Mouse (Mus musculus): ENCODE measurements around the gene Gm20388.
A peak's percentile ranks its signal among the peaks of the same experiment; 100 is the strongest.

Gm20388 gene

DNA sequence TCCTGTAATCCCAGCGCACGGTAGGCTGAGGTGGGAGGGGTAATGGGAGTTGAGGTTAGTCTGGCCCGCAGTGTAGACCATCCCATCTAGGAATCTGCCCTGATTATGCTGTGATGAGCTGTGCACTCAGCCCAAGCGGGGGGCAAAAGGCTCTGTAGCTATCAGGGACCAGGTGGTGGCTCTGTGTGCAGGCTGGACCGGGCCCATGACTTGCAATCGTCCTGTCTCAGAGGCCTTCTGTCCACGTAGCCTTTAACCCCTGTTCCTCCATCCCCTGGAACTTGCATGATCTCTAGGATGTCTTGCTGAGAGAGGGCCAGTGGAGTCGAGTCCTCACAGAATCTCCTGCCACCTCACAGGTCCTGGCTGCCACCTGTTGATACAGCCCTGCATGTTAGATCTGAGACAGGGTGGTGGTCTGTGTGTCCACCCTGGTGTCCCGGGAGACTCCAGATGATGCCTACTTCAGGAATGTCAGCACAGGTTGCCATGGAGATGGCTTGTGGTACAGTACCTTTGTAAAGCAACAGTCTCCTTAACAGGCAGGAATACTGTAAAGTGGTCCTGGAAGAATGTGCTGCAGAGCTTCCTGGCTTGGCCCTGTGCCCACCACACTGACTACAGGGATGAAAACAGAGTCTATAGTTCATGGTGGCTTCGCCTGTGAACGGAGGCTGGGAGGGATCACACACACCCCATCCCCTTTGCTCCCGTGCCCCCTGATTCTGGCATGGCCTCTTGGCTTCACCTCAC, 4372.4 kb downstream of the Gm20388 start:
- no peak for DNase-seq (ENCODE audit: low spot score in 2 of 2)

DNA sequence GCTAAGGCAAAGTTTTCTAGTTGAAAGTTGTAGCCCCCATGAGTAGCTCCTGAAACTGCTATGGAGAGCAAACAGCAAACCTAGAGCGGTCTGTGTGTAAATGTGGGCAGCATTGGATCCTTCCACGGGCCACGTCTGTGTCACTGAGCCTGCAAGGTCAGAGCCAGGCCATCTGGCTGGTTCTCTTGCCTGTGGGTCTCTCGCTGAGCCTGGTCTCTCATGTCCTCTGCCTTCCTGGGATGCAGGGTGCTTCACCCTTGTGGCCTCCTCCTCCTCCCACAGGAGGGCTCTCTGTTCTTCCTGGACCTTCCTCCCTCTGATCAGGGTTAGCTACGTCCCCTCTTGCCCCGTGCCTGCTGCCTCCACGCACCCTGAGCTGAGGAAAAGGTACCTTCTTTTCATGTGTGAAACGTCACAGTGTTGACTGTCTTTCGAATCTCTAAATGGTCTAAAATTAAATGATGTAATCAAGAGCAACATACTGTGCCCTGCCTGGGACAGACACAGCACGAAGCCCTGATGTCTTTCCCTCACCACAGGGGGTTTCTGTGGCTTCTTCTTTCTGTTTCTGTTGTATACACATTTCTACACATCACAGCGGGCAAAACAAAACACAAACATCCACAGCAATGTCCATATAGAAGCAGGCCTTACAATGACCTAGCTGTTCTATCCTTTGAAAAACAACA, 4373.1 kb downstream of the Gm20388 start:
- no peak for DNase-seq (ENCODE audit: low spot score in 2 of 2)

- no peak for DNase-seq (ENCODE audit: low spot score in 2 of 2)
These were observed 4373.7 kb downstream of the Gm20388 start for GRCm38 (mm10) chr8:124284333-124284711.

- DNase-seq (ENCODE audit: low spot score in 2 of 2), result peak; percentile 48 to 54
These were observed 4374.4 kb downstream of the Gm20388 start for GRCm38 (mm10) chr8:124284984-124285576.

GRCm38 (mm10) chr8:124286461-124287124, 4376.0 kb downstream of the Gm20388 start:
- no peak for DNase-seq (ENCODE audit: low spot score in 2 of 2)

DNA sequence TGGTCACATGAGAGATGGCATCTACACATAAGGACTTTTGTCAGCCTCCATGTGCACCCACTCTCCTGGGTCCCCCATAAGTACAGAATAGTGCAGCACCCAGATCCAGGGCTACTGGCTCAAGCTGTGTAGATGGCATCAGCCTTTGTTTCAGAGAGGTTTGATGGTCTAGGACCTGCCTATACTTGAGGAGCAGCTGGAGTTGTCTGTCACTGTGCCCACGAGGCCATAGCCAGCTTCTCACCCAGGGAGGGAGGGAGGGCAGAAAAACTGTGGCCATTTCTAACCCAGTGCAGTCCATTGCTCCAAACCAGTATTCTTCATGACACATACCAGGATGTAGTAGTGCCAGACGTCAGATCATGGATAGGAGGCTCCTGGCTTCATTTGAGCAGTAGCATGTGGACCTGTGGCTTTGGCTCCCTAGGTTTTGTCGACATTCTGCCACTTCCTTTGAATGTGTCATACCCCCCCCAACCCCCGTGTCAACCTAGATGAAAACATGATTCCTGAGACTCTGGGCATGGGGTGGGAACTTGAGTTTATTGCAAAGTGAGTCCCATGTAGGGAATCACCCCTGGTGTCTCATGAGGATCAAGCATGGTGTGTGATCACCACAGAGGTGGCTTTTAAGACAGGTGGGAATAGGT, 4377.7 kb downstream of the Gm20388 start:
- no peak for DNase-seq (ENCODE audit: low spot score in 2 of 2)

DNA sequence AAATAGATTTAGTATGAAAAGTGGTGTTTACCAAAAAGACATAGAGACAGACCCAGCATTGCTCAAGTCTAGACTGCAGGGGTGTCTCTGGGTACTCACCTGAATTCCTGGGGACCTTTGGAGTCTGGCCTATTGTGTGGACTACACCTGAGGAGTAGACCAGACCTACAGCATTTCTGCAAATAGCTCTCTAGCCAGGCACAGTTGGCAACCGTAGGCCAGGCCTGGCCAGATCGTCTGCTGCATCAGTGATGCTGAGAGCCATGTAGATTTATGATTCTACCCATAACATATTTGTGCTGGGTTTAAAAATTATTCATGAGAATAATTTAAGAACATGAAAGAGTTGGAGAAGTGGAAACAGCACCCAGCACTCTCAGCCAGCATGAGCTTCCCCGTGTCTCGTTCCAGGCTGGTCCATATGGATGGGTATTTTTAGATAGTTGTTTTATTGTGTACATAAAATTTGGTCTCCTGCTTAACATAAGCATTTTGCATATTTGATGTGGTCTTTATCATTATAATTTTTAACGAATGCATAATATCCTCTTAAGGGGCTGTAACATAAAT, 4378.9 kb downstream of the Gm20388 start:
- no peak for DNase-seq (ENCODE audit: low spot score in 2 of 2)

DNA sequence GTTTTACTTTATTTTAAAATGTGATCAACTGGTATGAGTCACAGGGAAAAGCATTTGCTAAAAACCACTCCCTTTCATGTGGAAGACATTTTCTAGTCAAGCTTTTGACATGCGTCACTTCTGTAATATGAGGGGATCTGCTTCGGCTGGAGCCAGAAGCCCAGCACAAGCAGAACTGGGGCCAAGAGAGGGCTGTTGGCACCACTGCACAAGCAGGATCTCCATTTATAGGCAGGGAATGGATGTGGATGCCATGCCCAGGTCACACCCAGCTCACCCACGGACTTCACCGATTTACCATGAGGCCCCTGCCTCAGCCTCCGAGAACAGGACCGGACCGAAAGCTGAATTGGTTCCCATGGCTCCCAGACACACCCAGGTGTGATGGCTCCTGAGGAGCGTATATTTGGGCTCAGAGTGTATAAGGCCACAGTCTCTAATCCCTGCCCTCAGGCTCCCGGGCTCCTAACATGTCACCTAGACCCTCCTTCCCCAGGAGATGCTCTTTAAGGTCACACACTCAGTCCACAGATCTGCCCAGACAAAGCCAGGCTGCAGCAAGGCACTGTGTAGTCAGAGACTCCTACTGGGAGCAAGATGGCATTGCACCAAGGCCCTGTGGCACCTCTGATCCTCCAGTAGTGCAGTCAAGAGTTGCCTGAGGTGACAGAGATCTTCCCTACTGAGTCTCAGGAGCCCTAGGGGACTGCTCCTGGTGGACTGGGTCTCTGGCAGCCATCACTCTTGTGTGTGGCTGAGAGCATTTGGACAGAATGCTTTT, 4380.5 kb downstream of the Gm20388 start:
- no peak for DNase-seq (ENCODE audit: low spot score in 2 of 2)

DNA sequence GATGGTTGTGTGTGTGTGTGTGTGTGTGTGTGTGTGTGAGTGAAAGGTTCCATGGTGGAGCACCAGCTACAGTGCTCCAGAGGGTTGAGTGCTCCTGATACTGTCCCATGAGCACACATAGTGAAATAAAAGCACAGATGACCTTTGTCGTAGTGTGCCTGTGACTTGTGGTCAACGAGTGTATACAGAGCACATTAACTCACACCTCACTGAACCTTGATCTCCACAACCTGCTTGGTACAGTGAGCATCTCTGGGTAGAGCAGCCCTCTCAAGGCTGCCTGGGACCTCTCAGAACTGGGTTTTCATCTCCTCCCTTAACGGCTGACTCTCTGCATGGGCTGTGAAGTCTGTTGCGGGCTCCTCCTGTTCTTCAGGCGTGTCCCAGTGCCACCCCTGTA, 4381.1 kb downstream of the Gm20388 start:
- no peak for DNase-seq (ENCODE audit: low spot score in 2 of 2)

DNA sequence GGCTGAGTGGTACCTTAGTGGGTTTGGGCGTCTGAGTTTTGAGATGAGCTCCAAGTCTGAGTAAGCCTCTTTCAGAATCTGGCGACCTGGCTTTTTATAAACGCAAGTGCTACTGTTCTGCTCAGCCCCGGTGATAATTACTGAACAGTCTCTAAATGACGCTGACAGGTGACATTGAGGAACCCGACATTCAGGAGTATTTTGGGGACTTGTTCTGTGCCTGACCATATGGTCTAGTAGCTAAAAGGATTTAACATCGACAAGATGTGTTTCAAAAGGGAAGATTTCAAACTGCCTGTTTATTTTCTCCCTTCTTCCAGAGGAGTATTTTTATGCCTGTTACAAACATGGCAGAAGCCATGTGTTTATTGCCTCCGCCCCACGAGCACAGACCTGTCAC, 4382.3 kb downstream of the Gm20388 start:
- no peak for DNase-seq (ENCODE audit: low spot score in 2 of 2)

DNA sequence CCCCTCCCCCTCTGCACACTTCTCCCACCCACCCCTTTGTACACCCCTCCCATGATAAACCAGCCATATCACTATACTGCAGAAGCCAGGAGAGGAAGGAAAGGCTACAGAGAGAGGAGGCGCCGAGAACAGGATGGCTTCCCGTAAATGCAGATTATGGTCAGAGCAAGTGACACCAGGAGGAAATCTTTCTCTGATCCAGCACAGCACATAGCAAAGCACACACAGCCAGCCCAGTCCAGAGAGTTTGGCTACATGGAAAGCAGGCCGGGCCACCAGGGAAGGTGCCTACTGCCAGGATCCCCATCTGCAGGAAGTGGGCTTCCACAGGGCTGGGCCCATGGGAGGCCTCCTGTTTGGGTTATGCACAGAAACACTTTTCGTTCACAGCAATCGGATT, 4383.8 kb downstream of the Gm20388 start:
- no peak for DNase-seq (ENCODE audit: low spot score in 2 of 2)

- DNase-seq (ENCODE audit: low spot score in 2 of 2), result no peak
These were observed 4384.3 kb downstream of the Gm20388 start for GRCm38 (mm10) chr8:124294900-124295299.

DNA sequence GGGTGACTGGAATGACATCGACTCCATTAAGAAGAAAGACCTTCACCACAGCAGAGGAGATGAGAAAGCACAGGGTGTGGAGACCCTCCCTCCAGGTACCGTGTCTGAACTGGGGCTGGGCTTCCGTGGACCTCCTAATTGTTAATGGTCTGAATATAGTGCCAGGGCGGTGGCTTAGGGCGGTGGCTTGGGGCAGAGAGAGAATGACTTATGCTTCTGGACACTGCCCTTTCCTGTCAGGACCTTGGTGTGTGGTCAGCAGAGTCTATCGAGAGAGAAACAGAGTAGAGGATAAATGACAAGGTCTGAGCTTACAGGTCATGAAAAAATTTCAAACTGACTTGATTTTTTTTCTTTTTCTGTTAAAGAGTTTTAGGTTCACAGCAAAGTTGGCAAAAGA, 4384.7 kb downstream of the Gm20388 start:
- no peak for DNase-seq (ENCODE audit: low spot score in 2 of 2)

GRCm38 (mm10) chr8:124301512-124301911, 4390.9 kb downstream of the Gm20388 start:
- DNase-seq (ENCODE audit: low spot score in 2 of 2), result no peak

- no peak for DNase-seq (ENCODE audit: low spot score in 2 of 2)
These were observed 4391.4 kb downstream of the Gm20388 start for GRCm38 (mm10) chr8:124301935-124302555.

GRCm38 (mm10) chr8:124303211-124303902, 4392.7 kb downstream of the Gm20388 start:
- no peak for DNase-seq (ENCODE audit: low spot score in 2 of 2)

DNA sequence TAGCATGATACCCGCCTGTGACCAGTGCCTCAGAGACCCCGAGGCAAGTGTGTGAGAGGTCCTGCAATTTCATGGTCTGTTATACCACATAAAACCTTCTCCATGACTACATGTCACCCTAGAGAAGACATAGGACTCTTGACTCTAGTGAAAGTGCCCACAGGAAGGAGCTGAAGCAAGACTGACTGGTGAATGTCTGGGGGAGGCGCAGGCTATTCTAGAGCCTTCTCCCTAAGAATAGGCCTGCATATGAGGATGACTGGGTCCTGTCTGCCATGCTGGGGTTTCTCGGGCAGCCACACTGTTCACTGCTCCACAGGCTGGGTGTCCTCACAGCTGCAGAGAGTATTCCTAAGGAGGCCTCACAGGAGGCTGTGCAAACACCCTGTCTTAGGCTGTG, 4393.5 kb downstream of the Gm20388 start:
- no peak for DNase-seq (ENCODE audit: low spot score in 2 of 2)

- DNase-seq (ENCODE audit: low spot score in 2 of 2), result no peak
These were observed 4395.9 kb downstream of the Gm20388 start for GRCm38 (mm10) chr8:124306574-124306973.

DNA sequence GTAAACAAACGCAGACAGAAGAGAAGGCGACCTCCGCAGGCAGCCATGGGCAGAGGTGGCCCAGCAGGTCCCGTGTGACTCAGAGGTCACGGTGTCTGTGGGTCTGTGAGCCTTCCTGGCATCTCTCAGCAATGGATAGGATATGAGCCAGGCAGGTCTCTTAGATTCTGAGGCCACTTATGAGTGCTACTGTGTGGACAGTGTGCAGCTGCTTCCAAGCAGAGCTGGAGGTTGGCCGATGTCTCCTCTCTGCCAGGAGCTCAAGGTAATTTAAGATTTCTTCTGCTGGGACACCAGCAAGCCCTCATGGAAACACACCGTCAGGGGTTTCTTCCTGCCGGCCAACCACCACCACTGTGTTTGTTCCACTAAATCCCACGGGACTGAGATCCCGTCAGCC, 4397.1 kb downstream of the Gm20388 start:
- DNase-seq (ENCODE audit: low spot score in 2 of 2), result no peak

DNA sequence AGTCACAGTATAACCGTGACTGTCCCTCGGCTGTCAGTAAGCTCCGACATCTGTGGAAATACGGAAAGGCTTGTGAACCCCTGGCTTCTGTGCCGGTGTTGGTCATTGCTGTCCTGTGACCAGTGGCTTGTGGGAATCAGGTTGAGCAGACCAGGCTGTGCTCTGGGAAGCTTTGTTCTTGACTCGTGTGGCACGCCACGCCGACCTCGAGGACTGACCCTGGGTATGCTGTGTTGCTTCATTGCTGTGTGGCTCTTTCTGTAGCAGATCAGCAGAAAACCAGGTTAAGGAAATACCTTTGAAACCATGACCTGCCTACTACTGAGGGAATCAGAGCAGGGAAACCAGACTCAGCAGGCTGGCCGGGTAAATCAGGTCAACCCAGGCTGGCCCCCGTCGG, 4399.9 kb downstream of the Gm20388 start:
- DNase-seq (ENCODE audit: low spot score in 2 of 2), result no peak

All from heart, adult 9 months (tissue).